ENCODE assay signal across 8 mouse cellular contexts in genomic region chr19:21781066-21781786, GRCm38 (mm10). TPM values are rescaled to one million over a fixed set of nuclear protein-coding genes. Genes with fewer than 3 reads are reported as not detected.
A peak's percentile ranks its signal among the peaks of the same experiment; 100 is the strongest.
DNase-seq lines count a peak whose midpoint lies in the region; ATAC-seq lines count a peak whose summit lies in the region.

No protein-coding gene starts in this region.

- 50% methylated on average over 7 of the region's 7 CpGs for WGBS in heart, embryonic 13.5 days
- 41% methylated on average over 7 of the region's 7 CpGs for WGBS in forebrain, embryonic 11.5 days
- WGBS in midbrain, embryonic 10.5 days = 51% methylated on average over 7 of the region's 7 CpGs

- H3K4me2 ChIP-seq in heart, embryonic 13.5 days = peak overlapping the region; percentile 80
- H3K4me2 ChIP-seq in forebrain, embryonic 11.5 days (ENCODE audit: low read depth, low read length, severe bottlenecking) = peak overlapping the region; percentile 88

- H3K4me1 ChIP-seq in heart, embryonic 13.5 days = peaks cover 79% of the 10 kb centered on the region
- H3K4me1 ChIP-seq in forebrain, embryonic 11.5 days (replicated peaks; ENCODE audit: control insufficient read depth, insufficient read depth, low read length) = peaks cover 36% of the 10 kb centered on the region
- H3K4me1 ChIP-seq in midbrain, embryonic 10.5 days = peaks cover 83% of the 10 kb centered on the region

- peak overlapping the region; percentile 91 for H3K9ac ChIP-seq in heart, embryonic 13.5 days
- peak overlapping the region; percentile 47 for H3K9ac ChIP-seq in forebrain, embryonic 11.5 days (ENCODE audit: low read length)

- H3K4me3 ChIP-seq in heart, embryonic 13.5 days = peak overlapping the region; percentile 97
- peak overlapping the region; percentile 82 for H3K4me3 ChIP-seq in forebrain, embryonic 11.5 days (ENCODE audit: low read depth, low read length)
- peak overlapping the region; percentile 95 for H3K4me3 ChIP-seq in midbrain, embryonic 10.5 days

- H3K27me3 ChIP-seq in heart, embryonic 13.5 days (replicated peaks) = no peaks in the 10 kb centered on the region
- no peaks in the 10 kb centered on the region for H3K27me3 ChIP-seq in forebrain, embryonic 11.5 days (ENCODE audit: control insufficient read depth, insufficient read depth, low read length)
- H3K27me3 ChIP-seq in midbrain, embryonic 10.5 days (ENCODE audit: low read depth, poor library complexity, severe bottlenecking) = no peaks in the 10 kb centered on the region

- H3K9me3 ChIP-seq in heart, embryonic 13.5 days = no peaks in the 10 kb centered on the region
- no peaks in the 10 kb centered on the region for H3K9me3 ChIP-seq in forebrain, embryonic 11.5 days (ENCODE audit: control insufficient read depth, low read length)
- H3K9me3 ChIP-seq in midbrain, embryonic 10.5 days (replicated peaks) = no peaks in the 10 kb centered on the region

- H3K36me3 ChIP-seq in heart, embryonic 13.5 days = 0 out of 2 replicates have a peak, but pooled peaks cover 4% of the 10 kb centered on the region
- H3K36me3 ChIP-seq in forebrain, embryonic 11.5 days (ENCODE audit: control insufficient read depth, insufficient read depth, low read length) = no peaks in the 10 kb centered on the region
- H3K36me3 ChIP-seq in midbrain, embryonic 10.5 days = peaks cover 3% of the 10 kb centered on the region; the same call in 1 of the 2 replicates

- no peak for DNase-seq in heart, adult 18-20 months
- peak; percentile 58 for DNase-seq in ZHBTc4 (ENCODE audit: low read depth, low spot score)
- DNase-seq in forebrain, embryonic 11.5 days (ENCODE audit: low spot score) = no peak
- DNase-seq in midbrain, embryonic 10.5 days (ENCODE audit: low spot score) = peak; percentile 48
- no peak for DNase-seq in yolk sac, embryonic 10.5 days (ENCODE audit: low spot score)
- no peak for DNase-seq in thymus, postnatal 14 days

- peak overlapping the region; percentile 96 for H3K27ac ChIP-seq in heart, embryonic 13.5 days (replicated peaks)
- H3K27ac ChIP-seq in forebrain, embryonic 11.5 days (ENCODE audit: low read depth, low read length) = peak overlapping the region; percentile 81
- H3K27ac ChIP-seq in midbrain, embryonic 10.5 days (replicated peaks) = peak overlapping the region; percentile 98

- ATAC-seq in heart, embryonic 13.5 days (ENCODE audit: extremely low read depth, insufficient number of reproducible peaks, low FRiP score, low TSS enrichment) = no peak
- ATAC-seq in forebrain, embryonic 11.5 days (replicated peaks; ENCODE audit: low FRiP score) = no peak
- ATAC-seq in erythroblast, adult 5-6 weeks (replicated peaks; ENCODE audit: low FRiP score, poor library complexity, severe bottlenecking) = no peak

RNA-seq across cellular contexts. Expression of gene Cemip2, which starts 3.1 kb away (rescaled TPM):
- polyA plus RNA-seq in heart, embryonic 13.5 days (2015; fragmentation: Nextera tagmentation; extraction: Ambion mirVana) = 55.2 and 58.9 TPM in 2 replicates
- total RNA-seq in heart, adult 18-20 months (2021) = 10 to 100 TPM; 11.0 to 11.3 TPM
- polyA plus RNA-seq in forebrain, embryonic 11.5 days (2014; fragmentation: Nextera tagmentation; extraction: Ambion mirVana) = 75.4 and 77.2 TPM in 2 replicates
- 71.2 and 91.2 TPM in 2 replicates for polyA plus RNA-seq in midbrain, embryonic 10.5 days (2016; fragmentation: Nextera tagmentation; extraction: Ambion mirVana)
- 1.5 and 5.0 TPM in 2 replicates for total RNA-seq in erythroblast, adult 5-6 weeks (2015; ENCODE audit: low replicate concordance)
- 5.2 and 6.0 TPM in 2 replicates for total RNA-seq in erythroblast, adult 5-6 weeks (2017; ENCODE audit: low replicate concordance)

Comparison
In these comparisons a context has a peak if more than half of its experiments do, and no peak if none do; other contexts are left out.
1. DNase-seq: peak in ZHBTc4 (single experiment) and midbrain, embryonic 10.5 days (single experiment); none in heart, adult 18-20 months (0 of 2), forebrain, embryonic 11.5 days (single experiment), yolk sac, embryonic 10.5 days (single experiment) and thymus, postnatal 14 days (single experiment).
2. Peak in every context shown above with its lines, with median percentiles within 50 percentile points of each other: H3K27ac ChIP-seq and H3K4me3 ChIP-seq.